Mouse (Mus musculus): ENCODE results near the gene Gm47985. TPM values are rescaled to one million over a fixed set of nuclear protein-coding genes. Genes with fewer than 3 reads are reported as not detected.
"Not testable (repeated sequence)": the region's sequence is repeated elsewhere in the genome, so short reads cannot be mapped to it uniquely, and the experiment has no call there.

Gm47985 gene
- total and polyA plus RNA-seq, 3 experiments: 0.19 to 0.25 TPM; not detected in 1

GRCm38 (mm10) chr1:151208944-151209343 lies 26.6 kb downstream of the Gm47985 start:
- H3K79me2 ChIP-seq (ENCODE audit: control insufficient read depth, insufficient read depth, low read length, poor library complexity); H3K9ac ChIP-seq (ENCODE audit: control insufficient read depth, low read depth, low read length, poor library complexity, severe bottlenecking); H3K27ac ChIP-seq (ENCODE audit: control insufficient read depth, low read depth, low read length); DNase-seq (ENCODE audit: low read depth, low spot score); H3K9me3 ChIP-seq (replicated peaks; ENCODE audit: insufficient read depth, low read length); H3K4me3 ChIP-seq (ENCODE audit: control insufficient read depth in 1 of 2, insufficient read depth in 1 of 2, low read depth in 2 of 2, low read length in 2 of 2); H3K27me3 ChIP-seq (ENCODE audit: control insufficient read depth in 1 of 2, insufficient read depth in 2 of 2, low read length in 2 of 2); H3K36me3 ChIP-seq (ENCODE audit: control insufficient read depth in 1 of 2, insufficient read depth in 2 of 2, low read length in 2 of 2); H3K4me1 ChIP-seq (ENCODE audit: control insufficient read depth in 1 of 2, insufficient read depth in 2 of 2, low read length in 2 of 2): not testable (repeated sequence)
- peak; percentile 27 to 38; a peak in 1 of 4 replicates for TF ChIP-seq EP300 (IDR thresholded peaks at IDR 0.05; ENCODE audit: low read depth in 1 of 2, low read length in 2 of 2)
- TF ChIP-seq GATA1 (IDR thresholded peaks at IDR 0.05; ENCODE audit: low read depth, low read length): peak; percentile 73
- TF ChIP-seq TCF12 (IDR thresholded peaks at IDR 0.05; ENCODE audit: low read depth, low read length): peak; percentile 60; the same call in 1 of the 2 replicates

GRCm38 (mm10) chr1:151209824-151210355 lies 27.6 kb downstream of the Gm47985 start, which contains the start of gene Gm47996:
Gene Gm47996, plus strand, starts transcription at chr1:151210131.
- H3K9me3 ChIP-seq (replicated peaks; ENCODE audit: insufficient read depth, low read length); H3K27ac ChIP-seq (ENCODE audit: control insufficient read depth, low read depth, low read length); H3K79me2 ChIP-seq (ENCODE audit: control insufficient read depth, insufficient read depth, low read length, poor library complexity); H3K4me3 ChIP-seq (ENCODE audit: control insufficient read depth in 1 of 2, insufficient read depth in 1 of 2, low read depth in 2 of 2, low read length in 2 of 2); DNase-seq (ENCODE audit: low read depth, low spot score); H3K36me3 ChIP-seq (ENCODE audit: control insufficient read depth in 1 of 2, insufficient read depth in 2 of 2, low read length in 2 of 2); H3K4me1 ChIP-seq (ENCODE audit: control insufficient read depth in 1 of 2, insufficient read depth in 2 of 2, low read length in 2 of 2); H3K27me3 ChIP-seq (ENCODE audit: control insufficient read depth in 1 of 2, insufficient read depth in 2 of 2, low read length in 2 of 2); H3K9ac ChIP-seq (ENCODE audit: control insufficient read depth, low read depth, low read length, poor library complexity, severe bottlenecking): not testable (repeated sequence)
- TF ChIP-seq POLR2A (IDR thresholded peaks at IDR 0.05; ENCODE audit: control insufficient read depth in 1 of 2, insufficient read depth in 1 of 2, low read depth in 1 of 2, low read length in 2 of 2, poor library complexity in 1 of 2): peak in 1 of 2 experiments; percentile 32; a peak in 1 of 4 replicates

- not testable (repeated sequence) for H3K4me3 ChIP-seq (ENCODE audit: control insufficient read depth in 1 of 2, insufficient read depth in 1 of 2, low read depth in 2 of 2, low read length in 2 of 2); H3K9ac ChIP-seq (ENCODE audit: control insufficient read depth, low read depth, low read length, poor library complexity, severe bottlenecking); H3K36me3 ChIP-seq (ENCODE audit: control insufficient read depth in 1 of 2, insufficient read depth in 2 of 2, low read length in 2 of 2); H3K4me1 ChIP-seq (ENCODE audit: control insufficient read depth in 1 of 2, insufficient read depth in 2 of 2, low read length in 2 of 2); H3K79me2 ChIP-seq (ENCODE audit: control insufficient read depth, insufficient read depth, low read length, poor library complexity); H3K9me3 ChIP-seq (replicated peaks; ENCODE audit: insufficient read depth, low read length); H3K27ac ChIP-seq (ENCODE audit: control insufficient read depth, low read depth, low read length); H3K27me3 ChIP-seq (ENCODE audit: control insufficient read depth in 1 of 2, insufficient read depth in 2 of 2, low read length in 2 of 2)
- peak; percentile 30 for DNase-seq (ENCODE audit: low read depth, low spot score)
- TF ChIP-seq TCF12 (IDR thresholded peaks at IDR 0.05; ENCODE audit: low read depth, low read length): 0 out of 2 replicates have a peak, but pooled peaks have one; percentile 38
- peak; percentile 74 for TF ChIP-seq GATA1 (IDR thresholded peaks at IDR 0.05; ENCODE audit: low read depth, low read length)
- TF ChIP-seq ZNF384 (IDR thresholded peaks at IDR 0.05; ENCODE audit: low read depth, low read length): peak; percentile 60
- TF ChIP-seq EP300 (IDR thresholded peaks at IDR 0.05; ENCODE audit: low read depth in 1 of 2, low read length in 2 of 2): peak; percentile 33 to 47; a peak in 3 of 4 replicates
- TF ChIP-seq ETS1 (IDR thresholded peaks at IDR 0.05; ENCODE audit: low read depth, low read length): peak; percentile 20; the same call in 1 of the 2 replicates
These were observed 29.3 kb downstream of the Gm47985 start for GRCm38 (mm10) chr1:151211666-151212065.

- Histone ChIP-seq H3K9ac (ENCODE audit: control insufficient read depth, low read depth, low read length, poor library complexity, severe bottlenecking) (no peak overlapping the region), H3K9me3 (replicated peaks; ENCODE audit: insufficient read depth, low read length) (no peaks in the 10 kb centered on the region), H3K4me3 (ENCODE audit: control insufficient read depth in 1 of 2, insufficient read depth in 1 of 2, low read depth in 2 of 2, low read length in 2 of 2) (no peak overlapping the region), H3K27me3 (ENCODE audit: control insufficient read depth in 1 of 2, insufficient read depth in 2 of 2, low read length in 2 of 2) (no peaks in the 10 kb centered on the region), H3K79me2 (ENCODE audit: control insufficient read depth, insufficient read depth, low read length, poor library complexity) (no peaks in the 10 kb centered on the region), H3K36me3 (ENCODE audit: control insufficient read depth in 1 of 2, insufficient read depth in 2 of 2, low read length in 2 of 2) (peaks cover 0 to 9% of the 10 kb centered on the region in 2 experiments; a peak in 2 of 4 replicates), H3K27ac (ENCODE audit: control insufficient read depth, low read depth, low read length) (no peak overlapping the region), H3K4me1 (ENCODE audit: control insufficient read depth in 1 of 2, insufficient read depth in 2 of 2, low read length in 2 of 2) (peaks cover 3 to 8% of the 10 kb centered on the region in 2 experiments; a peak in 2 of 4 replicates)
- no peak for DNase-seq (ENCODE audit: low read depth, low spot score)
- no peak for TF ChIP-seq UBTF (IDR thresholded peaks at IDR 0.05; ENCODE audit: borderline replicate concordance, insufficient read depth, low read depth, low read length)
- TF ChIP-seq MXI1 (IDR thresholded peaks at IDR 0.05; ENCODE audit: low read depth, low read length): no peak
- TF ChIP-seq NRF1 (IDR thresholded peaks at IDR 0.05; ENCODE audit: insufficient read depth, low read depth, low read length, poor library complexity, severe bottlenecking): no peak
- TF ChIP-seq ETS1 (IDR thresholded peaks at IDR 0.05; ENCODE audit: low read depth, low read length): no peak
- TF ChIP-seq NELFE (IDR thresholded peaks at IDR 0.05; ENCODE audit: low read depth, low read length): no peak
- no peak for TF ChIP-seq SMC3 (IDR thresholded peaks at IDR 0.05; ENCODE audit: low read depth, low read length)
These were observed 32.5 kb downstream of the Gm47985 start for GRCm38 (mm10) chr1:151214862-151215261.
